Mouse (Mus musculus) lung, postnatal 14 days (tissue): Measurements from ENCODE around the gene Oser1.
A peak's percentile ranks its signal among the peaks of the same experiment; 100 is the strongest.

Source experiments
- DNase-seq: peaks from one replicate; pipeline ENCODE4 v3.0.0; 2021

Oser1 gene

DNA sequence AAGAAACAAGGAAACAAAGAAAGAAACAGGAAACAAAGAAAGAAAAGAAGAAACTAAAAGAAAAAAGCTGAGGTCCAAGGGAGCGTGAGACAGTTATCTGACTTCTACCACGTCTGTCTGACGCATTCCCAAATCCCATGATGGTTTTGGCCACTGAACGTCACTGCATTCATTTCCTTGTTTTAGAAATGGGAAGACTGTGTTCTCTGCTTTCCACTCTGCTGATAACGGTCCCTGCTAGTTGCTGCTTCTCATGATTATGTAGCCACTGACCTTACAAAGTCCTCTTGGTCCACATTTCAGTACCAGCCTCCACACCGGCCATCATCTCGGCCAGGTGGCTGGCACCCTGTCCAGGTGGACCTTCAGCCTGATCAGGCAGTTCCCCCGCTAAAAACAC, 25.3 kb downstream of the Oser1 start:
- DNase-seq = no peak

DNA sequence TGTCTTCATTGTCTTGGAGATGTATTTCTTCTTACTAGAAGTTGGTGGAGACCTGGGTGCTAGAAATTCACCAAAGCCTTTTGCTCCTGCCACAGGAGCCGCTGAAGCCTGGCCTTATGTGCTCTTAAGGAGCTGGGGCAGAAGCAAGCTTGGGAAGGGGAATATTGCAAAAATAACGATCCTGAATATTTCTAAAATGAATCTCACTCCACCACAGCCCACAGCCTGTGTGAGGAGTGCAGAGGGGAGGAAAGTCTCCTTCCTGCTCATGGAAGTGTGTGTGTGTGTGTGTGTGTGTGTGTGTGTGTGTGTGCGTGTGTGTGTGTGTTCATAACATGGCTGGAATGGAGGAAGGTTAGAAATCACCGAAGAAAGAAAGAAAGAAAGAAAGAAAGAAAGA, 25.7 kb downstream of the Oser1 start:
- DNase-seq = no peak

DNA sequence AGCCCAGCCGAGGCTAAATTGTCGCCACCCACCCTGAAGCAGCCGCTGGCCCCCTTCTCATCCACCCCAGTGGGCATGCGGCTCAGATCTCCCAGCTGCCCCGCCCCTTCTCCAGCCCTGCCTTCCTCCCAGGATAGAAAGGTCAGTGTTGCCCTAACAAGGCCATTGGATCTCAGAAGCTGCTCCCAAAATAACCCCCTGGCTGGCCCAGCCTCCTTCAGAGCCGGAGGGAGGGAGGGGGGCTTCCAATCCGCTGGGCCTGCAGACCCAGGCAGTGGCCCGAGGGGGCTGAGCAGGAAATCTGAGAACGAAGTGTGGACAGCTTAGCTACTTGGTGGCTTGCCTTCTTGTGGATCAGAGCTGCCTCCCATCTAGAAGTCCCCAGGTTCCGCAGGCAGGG, 26.6 kb downstream of the Oser1 start, which contains the start of gene Jph2:
TSS of gene Jph2 (minus strand) at position 89 of the 400 bp plus-strand sequence.
- DNase-seq = peak; percentile 56

DNA sequence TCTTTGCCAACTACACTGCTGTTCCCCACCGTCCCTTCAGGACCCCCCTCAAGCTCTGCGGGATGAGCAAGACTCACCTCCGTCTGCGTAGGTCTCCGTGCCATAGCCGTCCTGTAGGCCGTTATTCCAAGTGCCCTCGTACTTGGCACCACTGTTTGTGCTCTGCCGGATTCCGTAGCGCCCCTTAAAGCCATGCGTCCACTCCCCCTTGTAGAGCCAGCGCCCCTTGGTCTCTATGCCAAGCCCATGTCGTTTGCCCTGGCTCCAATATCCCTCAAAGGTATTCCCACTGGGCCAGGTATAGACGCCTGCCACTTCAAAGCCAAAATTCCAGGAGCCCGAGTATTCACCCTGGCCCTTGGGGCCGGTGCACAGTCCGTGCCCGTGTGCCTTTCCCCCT, 27.4 kb downstream of the Oser1 start:
- DNase-seq = no peak

DNA sequence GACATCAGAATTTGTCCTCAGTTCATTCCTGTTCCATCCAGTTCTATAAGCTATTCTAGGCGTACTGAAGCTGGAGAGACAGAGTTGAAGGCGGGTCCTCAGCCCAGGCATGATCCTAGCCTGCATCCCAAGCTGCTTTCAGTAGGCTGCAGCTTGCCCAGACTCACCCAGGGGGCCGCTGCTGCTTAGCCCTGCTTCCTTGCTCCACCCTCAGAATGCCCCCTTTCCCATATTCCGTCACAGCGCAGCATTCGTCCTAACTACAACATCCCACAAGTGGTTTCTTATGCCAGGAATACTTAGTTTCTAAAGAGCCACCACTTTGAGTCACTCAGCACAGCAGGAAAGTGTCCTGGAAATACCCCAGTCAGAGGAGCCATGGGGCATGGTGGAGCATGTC, 29.5 kb downstream of the Oser1 start:
- DNase-seq = no peak

DNA sequence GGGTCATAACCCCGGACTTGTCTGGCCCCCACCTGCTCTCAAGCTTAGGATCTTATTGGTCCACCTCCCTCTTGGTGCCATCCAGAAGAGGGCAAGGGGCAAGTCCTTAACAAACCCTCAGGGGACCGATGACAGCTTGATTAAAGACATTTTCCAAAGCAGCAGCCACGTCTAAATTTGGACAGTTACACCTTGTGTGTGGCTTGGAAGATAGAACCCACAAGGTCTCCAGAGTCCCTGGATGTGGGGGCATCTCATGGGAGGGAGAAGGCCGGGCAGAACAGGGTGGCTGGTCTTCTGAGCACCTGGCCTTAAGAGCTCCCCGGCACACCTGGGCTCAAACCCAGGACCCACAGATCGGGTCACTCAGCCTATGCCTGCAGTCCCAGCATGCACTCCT, 30.5 kb downstream of the Oser1 start:
- DNase-seq = no peak

DNA sequence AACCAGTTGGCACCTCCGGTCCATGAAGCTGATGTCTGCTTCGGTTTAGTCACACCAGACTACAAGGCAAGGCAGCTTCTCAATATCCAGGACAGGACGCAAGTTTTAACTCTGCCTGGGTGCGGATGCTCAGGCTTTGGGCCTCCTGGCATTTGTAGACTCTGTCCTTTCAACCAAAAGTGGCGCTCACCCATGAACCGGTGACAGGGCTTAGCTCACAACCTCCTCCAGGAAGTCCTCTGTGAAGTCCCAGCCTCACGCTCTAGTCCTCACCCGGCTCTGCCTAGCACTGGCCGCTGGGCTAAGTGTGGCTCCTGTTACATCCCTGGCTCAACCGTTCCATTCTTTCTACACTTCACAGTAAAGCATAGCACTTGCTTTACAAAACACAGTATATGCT, 31.3 kb downstream of the Oser1 start:
- DNase-seq = no peak

DNA sequence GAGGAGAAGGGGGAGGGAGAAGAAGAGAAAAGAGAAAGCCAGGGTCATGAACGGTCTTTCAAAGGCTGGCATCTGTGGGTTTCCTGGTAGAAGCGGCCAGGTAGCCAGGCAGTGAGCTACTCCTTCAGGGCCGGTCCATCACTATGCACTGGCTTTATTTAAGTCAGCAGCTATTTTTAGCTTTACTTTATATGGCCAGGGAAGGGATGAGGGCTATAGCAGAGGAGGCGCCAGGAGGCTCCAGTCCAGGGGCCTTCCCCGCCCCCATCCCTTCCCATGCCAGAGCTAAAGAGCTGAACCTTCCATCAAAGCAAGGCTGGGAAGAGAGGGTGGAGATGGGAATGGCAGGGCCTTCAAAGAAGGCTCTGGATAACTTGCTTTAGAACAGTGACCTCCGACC, 32.1 kb downstream of the Oser1 start:
- DNase-seq = peak; percentile 26

DNA sequence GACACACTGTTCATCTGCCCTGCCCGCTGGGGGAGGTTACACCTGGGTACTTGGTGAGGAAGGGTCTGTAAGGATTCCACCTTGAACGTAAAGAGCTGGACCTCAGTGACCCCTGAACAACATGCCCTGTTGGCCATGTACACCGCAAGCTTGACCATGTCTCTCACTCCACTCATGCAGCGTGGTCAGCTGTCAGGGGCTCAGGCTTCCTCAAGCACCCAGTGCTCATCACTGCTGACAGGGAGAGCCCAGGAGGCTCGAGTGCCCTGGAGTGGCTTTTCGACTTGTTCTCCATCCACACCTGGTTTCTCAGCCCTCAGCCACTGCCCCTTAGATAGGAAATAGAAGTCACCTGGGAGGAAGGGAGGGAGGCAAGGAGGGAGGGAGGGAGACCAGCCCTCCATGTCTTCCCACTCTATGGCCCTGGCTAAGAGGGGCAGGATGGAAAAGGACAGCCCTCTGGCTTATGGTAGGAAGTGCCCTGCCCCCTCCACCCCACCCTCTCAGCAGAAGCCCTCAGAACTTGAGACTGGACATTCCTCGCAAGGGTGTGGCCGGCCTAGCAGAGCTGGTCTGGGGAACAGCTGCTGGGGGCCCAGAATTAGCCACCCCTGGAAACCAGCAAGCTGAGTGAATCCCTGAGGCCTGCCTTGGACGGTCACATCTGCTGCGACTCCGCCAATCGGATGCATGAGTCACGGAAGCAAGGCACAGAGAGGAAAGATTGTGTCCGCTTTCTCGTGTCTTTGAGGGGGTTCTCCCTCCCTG, 37.9 kb downstream of the Oser1 start:
- DNase-seq = peak; percentile 11

DNA sequence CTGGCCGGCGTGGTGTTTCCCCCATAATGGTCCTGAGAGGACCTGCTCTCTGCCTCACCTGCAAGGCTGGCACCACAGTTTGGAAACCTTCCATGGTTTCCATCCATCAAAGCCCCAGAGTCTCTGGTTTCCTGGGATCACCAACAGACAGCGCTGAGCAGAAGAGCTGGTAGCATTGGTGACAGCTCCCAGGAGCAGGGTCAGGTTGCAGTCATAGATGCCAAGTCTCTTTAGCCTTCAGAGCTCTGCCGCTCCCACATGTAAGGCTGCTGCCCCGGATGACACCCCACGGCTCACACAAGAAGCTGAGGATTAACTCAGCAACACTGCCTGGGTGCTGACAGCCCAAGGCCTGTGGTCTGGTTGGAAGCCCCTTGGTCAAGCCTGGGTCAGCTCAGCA, 39.4 kb downstream of the Oser1 start:
- no peak for DNase-seq

DNA sequence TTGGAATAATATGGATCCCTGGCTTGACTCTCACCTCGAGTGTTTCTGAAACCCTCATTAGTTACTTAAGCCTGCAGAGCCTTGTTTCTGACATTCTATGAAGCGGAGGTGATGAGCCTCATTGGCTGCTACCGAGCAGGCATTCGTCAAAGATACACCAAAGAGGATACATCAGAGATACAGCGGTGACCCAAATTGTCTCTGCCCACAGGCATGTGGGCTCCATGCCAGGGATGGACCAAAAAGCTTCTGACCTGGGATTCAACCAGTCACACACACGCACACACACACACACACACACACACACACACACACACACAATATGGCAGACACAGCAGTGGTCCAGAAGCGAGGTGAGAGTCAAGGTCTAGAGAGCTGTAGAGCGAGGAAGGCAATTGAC, 43.3 kb downstream of the Oser1 start:
- DNase-seq = no peak

DNA sequence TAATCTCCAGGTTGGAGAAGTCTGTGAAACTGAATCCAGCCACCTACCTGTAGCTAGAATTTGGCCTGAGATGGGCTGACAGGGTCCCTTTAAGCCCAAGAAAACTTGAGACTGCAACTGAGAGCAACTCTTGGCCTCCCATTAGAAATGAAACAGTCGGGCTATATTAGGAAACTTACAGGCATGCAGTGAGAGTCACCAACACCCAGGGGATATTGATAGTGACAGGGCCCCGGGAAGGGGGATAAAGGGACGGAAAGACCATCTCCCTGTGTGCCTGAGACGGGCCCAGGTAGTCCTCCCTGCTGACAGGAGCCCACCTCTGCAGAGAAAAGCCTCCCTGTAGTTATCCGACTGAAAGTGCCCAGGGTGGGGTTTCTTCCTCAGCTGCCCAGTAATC, 45.1 kb downstream of the Oser1 start:
- DNase-seq = no peak

DNA sequence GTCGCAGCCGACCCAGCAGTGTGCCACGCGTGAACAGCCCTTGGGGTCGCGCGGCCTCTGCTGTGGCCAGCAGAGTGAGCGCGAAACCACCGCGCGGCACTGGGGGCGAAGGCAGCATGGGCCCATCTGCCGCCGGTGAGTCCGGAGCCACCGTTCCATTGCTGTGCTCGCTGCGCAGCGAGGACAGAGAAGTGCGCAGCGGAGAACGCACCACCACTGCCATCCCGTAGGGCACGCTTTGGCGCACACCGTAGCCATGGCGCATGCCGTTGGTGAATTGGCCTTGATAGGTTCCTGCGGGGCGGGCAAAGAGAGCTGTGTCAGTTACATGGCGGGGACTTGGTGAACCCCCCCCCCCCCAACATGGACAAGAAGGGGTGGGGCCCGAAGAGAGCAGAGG, 48.4 kb downstream of the Oser1 start:
- no peak for DNase-seq

DNA sequence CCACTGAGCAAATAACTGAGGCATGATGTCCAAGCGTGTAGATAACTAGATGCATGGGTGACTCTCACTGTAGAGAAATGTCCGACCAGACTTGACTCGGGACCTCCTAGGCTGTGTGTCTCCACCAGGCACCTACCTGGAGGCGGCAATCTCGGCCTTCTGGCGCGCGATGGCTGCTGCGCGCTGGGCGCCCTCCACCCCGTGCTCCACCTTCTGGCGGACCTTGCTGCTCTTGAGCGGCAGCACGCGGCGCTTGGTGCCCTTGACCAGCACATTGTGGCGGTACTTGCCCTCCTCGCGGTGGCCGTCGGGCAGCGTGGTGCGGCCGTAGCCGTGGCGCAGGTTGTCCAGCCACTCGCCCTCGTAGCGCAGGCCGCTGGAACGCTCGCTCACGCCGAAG, 49.0 kb downstream of the Oser1 start:
- no peak for DNase-seq

DNA sequence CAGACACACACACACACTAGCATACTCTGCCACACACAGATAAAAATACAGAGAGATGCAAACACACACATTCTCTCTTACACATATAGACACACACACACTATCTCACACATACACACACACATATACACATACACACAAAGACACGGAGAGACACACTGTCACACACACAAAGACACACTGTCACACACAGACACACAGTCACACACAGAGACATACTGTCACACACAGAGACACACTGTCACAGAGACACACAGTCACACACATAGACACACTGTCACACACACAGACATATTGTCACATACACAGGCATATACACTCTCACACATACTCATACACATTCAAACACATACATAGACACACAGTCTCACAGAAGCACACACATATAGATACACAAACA, 51.9 kb downstream of the Oser1 start:
- no peak for DNase-seq

DNA sequence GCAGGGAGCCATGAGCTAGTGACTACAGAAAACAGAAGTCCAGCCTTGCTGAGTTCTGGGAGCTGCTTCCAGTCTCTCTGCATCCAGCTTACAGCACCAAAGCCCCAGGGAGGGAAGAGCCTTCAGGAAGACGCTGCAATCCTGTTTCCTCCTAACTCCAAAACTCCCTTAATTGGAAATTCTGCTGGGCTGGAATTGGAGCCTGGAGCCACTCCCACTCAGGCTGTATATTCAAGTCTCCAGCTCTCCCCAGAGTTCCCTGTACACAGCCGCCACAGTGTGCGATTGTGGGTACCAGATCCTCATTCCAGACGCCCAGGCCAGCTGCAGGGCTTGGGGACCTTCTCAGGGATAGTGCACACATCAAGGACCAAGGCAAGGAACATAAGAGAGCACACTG, 54.3 kb downstream of the Oser1 start:
- DNase-seq = no peak

DNA sequence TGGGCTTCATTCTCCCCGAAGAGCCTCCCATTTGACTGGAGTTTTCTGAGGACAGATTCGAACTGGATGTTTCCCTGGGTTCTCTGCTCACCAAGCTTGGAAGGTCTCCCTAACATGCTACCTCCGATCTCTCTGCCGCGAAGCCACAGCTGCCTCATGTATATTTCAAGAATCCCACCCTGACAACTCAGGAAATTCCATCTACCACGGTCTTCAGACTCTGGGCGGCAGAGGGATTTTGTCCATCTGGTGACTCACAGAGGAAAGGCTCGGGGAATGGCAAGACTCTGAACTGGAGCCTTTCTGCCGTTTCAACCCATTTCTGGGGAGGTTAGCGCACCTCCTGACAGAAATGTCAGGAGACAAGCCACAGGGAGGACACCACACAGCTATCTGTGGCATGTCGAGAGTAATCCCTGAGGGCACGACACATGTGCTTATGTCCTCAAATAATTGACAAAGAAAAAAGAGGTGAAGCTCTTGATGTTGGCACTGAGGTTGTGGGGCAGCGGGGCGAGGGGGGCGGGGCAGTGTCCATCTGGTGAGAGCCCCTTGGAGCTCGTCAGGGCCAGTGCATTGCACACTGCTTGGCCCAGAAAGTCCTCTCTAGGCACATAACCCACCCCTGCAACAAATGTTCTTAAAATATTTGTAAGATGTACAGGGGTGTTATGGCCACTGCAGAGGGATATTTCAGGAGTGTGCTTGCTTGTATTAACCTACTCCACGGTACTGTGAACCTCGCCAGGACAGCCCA, 59.5 kb downstream of the Oser1 start:
- DNase-seq = peak; percentile 19

DNA sequence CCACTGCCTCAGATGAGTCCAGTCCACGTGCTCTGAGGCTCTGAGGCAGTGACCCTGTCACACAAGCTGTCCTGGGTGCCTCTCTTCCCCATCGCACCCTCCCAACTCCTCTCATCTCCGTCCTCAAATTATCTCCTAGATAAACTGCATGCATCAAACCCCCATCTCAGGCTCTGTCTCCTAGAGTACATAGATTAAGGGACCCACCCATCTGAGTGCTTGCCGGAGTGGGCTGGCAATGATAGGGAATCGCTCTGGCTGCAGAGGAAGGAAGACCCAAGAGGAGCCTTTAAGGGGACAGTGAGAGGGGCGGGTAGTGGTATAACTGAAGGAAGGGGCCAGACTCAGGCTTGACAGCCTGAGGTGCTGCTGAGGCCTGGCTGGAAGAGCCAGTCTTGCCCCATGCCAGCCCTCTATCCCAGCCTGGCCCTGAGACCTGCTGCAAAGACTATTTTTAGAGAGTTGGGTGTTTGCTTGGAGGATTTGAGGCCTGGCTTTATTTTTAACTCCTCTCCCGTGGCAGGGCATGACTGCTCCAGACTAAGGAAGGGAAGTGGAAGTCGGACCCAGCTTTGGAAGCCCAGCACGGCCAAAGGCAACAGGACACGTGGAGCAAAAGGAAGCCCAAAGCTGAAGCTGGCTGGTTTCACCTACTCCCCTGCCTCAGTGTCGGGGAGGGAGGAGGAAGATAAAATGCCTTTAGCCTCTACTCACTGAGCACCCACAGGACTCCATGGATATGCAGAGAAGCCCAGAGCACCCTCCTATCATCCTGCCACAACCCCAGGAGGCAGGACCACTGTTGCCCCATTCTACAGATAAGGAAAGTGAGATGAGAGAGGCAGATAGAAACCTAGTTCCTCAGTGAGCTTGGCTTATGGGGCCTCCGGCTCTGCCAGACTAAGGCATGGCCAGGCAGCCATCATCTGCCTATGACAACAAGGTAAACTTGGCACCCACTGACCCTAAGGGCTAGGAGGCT, 61.3 kb downstream of the Oser1 start:
- DNase-seq = peak; percentile 7

DNA sequence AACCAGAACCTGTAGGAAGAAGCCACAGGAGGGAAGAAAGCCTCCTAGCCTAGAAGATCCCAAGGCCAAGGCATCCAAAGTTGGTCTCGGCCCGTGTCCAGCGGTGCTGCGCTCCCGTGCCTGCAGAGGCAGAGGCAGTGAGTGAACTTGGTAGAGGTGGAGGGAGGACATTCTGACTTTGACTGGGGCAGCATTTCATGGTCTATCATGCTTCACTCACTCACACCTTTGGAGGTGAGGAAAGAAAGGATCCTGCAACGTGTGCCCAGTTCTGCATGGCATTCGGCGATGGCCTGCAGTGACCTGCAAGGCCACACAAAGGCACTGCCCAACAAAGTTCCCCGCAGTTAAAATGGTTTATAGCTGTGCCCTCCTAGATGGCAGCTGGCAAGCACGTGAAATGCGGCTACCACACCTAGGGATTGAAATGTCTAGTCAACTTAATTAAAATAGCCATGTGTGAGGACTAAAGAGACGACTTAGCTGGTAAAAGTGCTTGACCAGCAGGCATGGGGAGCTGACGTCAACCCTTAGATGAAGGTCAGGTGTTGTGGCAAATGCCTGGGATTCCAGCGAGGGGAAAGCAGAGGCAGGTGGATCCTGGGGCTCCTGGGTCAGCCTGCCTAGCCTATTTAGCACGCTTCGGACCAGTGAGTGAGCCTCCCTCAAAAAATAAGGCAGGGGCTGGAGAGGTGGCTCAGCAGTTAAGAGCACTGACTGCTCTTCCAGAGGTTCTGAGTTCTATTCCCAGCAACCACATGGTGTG, 63.5 kb downstream of the Oser1 start:
- no peak for DNase-seq

DNA sequence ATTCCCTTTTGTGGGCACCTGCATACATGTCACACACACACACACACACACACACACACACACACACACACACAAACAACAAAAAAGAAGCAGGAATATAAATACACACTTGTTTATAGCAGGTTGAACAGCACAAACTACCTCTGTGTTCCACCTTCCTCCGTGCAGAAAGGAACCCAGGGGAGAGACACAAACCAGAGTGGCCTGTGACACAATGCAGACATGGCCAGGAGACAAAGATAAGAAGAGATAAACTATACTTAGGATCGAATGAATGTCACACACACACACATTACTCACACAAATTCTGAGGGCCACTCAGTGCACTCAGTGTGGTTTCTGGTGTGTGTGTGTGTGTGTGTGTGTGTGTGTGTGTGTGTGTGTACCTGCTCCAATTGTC, 65.2 kb downstream of the Oser1 start:
- DNase-seq = no peak

DNA sequence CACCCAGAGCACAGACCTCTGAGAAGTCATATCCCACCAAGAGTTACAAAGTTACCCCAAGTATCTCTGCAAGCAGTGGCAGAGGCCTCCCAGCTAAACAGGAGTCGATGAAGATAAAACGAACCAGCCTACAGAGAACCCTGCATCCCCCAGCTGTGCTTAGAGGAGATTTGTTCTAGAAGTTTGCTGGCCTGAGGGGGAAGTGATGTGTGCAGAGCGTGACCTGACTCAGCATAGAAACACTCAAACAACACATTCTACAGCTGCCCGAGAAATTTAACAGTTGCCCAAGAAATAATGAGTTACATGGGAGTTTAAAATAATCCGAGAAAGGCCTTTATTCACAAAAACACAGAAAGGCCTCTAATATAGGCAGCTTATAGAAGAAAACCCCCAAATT, 65.8 kb downstream of the Oser1 start:
- no peak for DNase-seq

DNA sequence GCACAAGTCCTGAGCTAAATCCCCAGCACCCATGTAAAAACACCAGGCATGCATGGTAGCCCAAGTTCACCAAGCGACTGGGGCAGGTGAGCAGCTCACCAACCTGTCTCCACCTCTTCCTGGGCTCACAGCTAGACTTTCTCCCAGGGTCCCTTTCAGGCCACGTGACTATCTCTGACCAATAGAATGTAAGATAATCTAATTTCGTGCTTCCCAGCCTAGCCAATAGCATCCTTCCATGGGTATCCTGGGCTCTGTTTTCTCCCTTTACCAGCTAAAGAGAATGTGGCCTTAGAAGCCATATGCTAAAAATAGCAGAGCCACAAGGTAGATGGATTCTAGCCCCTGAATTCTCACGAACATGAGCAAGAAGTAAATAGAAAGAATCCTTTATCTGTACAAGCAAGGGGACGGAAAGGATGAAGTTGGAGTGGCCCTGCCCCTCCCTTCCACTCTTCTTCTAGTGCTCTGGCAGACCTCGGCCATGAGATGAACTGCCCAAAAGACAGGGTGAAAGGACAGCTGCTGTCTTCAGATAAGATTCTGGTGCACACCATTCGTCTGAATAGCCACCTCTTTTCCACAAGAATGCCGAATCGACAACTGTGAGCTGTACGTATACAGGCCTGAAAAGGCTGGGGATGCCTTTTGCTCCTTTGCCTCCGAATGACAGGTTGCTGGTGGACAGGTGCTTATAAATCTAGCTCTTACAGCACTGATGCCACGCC, 68.2 kb downstream of the Oser1 start:
- DNase-seq = no peak
